Mouse (Mus musculus) small intestine, adult 2 months (tissue): Measurements from ENCODE around the gene Lbr.

Experiments used
- CTCF ChIP-seq: fragments of 200-500 bp; IDR thresholded peaks from 2 replicates; pipeline ENCODE4 v1.5.1; 2012; ENCODE audit warnings: low read depth, mild to moderate bottlenecking, control low read depth, inconsistent platforms, low read length, moderate library complexity, mixed read lengths; ENCODE audit not compliant: insufficient replicate concordance, insufficient read length; ENCODE audit errors: extremely low read depth
- POLR2A ChIP-seq: fragments of 200-500 bp; IDR thresholded peaks from 2 replicates; pipeline ENCODE4 v1.6.1; 2012; ENCODE audit warnings: low read depth, mild to moderate bottlenecking, control low read depth, inconsistent platforms, low read length, moderate library complexity

- TF ChIP-seq CTCF (no peak), POLR2A (no peak)
These were observed 29.8 kb upstream of the Lbr start for GRCm38 (mm10) chr1:181872639-181873038.
